Mouse (Mus musculus) hindbrain, postnatal 0 days (tissue): Measurements from ENCODE around the gene Zmynd10. TPM values are rescaled to one million over a fixed set of nuclear protein-coding genes. Genes with fewer than 3 reads are reported as not detected.

Experiments
- ATAC-seq: fragments of 200-750 bp; cut with Nextera tagmentation; 2 replicates; pipeline ENCODE4 v1.8.0; 2017; ENCODE audit warnings: mild to moderate bottlenecking, moderate TSS enrichment, moderate library complexity
- DNase-seq: peaks from one replicate; pipeline ENCODE4 v3.0.0-alpha.2; 2015; ENCODE audit warnings: low spot score
- H3K27ac ChIP-seq: fragments of 300-500 bp; sonication (generic); 2 replicates; pipeline ENCODE4 v1.5.1; 2014; ENCODE audit warnings: mild to moderate bottlenecking
- H3K27me3 ChIP-seq: fragments of 300-500 bp; sonication (generic); 2 replicates; pipeline ENCODE4 v1.6.1; 2014; ENCODE audit warnings: low read length, mixed read lengths; ENCODE audit not compliant: insufficient read depth
- H3K36me3 ChIP-seq: fragments of 300-500 bp; sonication (generic); 2 replicates; pipeline ENCODE4 v1.6.1; 2014; ENCODE audit warnings: low read length, mixed read lengths; ENCODE audit not compliant: insufficient read depth
- H3K4me1 ChIP-seq: fragments of 300-500 bp; sonication (generic); 2 replicates; pipeline ENCODE4 v1.6.1; 2014; ENCODE audit warnings: antibody characterized with exemption, low read length, mixed read lengths; ENCODE audit not compliant: insufficient read depth
- H3K4me2 ChIP-seq: fragments of 300-500 bp; sonication (generic); 2 replicates; pipeline ENCODE4 v1.6.1; 2014; ENCODE audit warnings: low read depth, mild to moderate bottlenecking, low read length, moderate library complexity, mixed read lengths
- H3K4me3 ChIP-seq: fragments of 300-500 bp; sonication (generic); 2 replicates; pipeline ENCODE4 v1.5.1; 2014; ENCODE audit warnings: low read length
- H3K9ac ChIP-seq: fragments of 300-500 bp; sonication (generic); replicated peaks from 2 replicates; pipeline ENCODE4 v1.6.1; 2014; ENCODE audit warnings: mild to moderate bottlenecking, low read length, moderate library complexity, mixed read lengths
- H3K9me3 ChIP-seq: fragments of 300-500 bp; sonication (generic); 2 replicates; pipeline ENCODE4 v1.6.1; 2016; ENCODE audit warnings: low read length, mixed read lengths
- CTCF ChIP-seq: IDR thresholded peaks from 2 replicates; pipeline ENCODE4 v1.5.1; 2016; ENCODE audit warnings: antibody characterized with exemption, control low read depth, low read depth
- WGBS: fragments of 180-500 bp; shearing (Covaris S2); extraction: QIAGEN DNeasy Blood & Tissue Kit; methylation state at CpG from one replicate; pipeline ENCODE4 v1.1.7; 2014; 5-methylcytosine and 5-hydroxymethylcytosine counted together
- polyA plus RNA-seq: library from polyadenylated mRNA; unstranded; fragments of >200 nt; fragmentation: Nextera tagmentation; extraction: Ambion mirVana; gene quantifications from 2 replicates; pipeline ENCODE4 v1.2.1, GENCODE M21; 2015
- total RNA-seq: library from RNA; depleted of rRNA; stranded (reverse); fragments of >200 nt; gene quantifications from 2 replicates; pipeline ENCODE4 v1.2.3, GENCODE M21; 2014

Gene Zmynd10
- total and polyA plus RNA-seq, 2 experiments from 2014 or later, result 3.7 to 10.9 TPM

DNA sequence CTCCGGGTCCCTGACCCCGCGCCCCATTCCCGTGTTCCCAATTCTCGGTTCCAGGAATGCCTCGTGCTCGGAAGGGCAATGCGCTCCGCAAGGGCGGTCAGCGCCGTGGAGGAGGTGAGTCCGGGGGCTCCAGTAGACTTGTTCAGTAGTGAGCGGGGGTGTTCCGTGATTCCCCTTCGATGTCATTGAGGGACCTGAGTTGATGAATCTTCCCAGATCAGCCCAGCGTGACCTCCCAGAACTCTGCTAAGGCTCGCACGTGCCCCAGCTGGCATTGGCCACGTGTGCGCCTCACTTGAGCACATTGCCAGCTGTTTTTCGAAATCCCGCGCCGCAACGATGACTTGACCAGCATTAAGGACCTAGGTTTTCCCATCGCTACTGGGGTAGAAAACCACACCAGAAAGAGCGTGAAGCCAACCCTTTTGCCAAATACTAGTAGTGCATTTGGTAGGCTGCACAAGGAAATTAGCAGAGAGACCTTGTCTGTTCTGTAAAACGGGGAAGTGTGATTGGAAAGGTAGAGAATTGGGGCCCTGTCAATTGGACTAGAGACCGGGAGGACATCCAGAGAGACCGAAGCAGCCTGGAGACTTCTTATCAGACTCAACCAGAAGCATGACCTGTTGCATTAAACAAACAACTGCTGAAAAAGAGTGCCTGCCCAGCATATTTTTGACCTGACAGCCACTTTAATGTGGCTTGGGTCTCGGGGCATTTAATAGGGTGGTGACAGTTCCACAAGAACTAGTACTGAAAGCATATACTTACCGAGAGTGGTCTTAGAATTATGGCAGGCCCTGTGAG is 40.9 kb downstream of the Zmynd10 start:
- H3K4me2 ChIP-seq, result peak overlapping the region; percentile 91
- no peak for ATAC-seq
- no peaks in the 10 kb centered on the region for H3K9me3 ChIP-seq
- H3K27ac ChIP-seq, result no peak overlapping the region; the same call in 1 of the 2 replicates
- H3K4me1 ChIP-seq, result peaks cover 9% of the 10 kb centered on the region; the same call in 1 of the 2 replicates
- peaks cover 25% of the 10 kb centered on the region for H3K36me3 ChIP-seq
- H3K9ac ChIP-seq, result peak overlapping the region; percentile 49
- H3K4me3 ChIP-seq, result peak overlapping the region; percentile 64
- 6% methylated on average over 33 of the region's 33 CpGs for WGBS
- no peaks in the 10 kb centered on the region for H3K27me3 ChIP-seq
- TF ChIP-seq CTCF, result no peak
- DNase-seq, result peak; percentile 63

DNA sequence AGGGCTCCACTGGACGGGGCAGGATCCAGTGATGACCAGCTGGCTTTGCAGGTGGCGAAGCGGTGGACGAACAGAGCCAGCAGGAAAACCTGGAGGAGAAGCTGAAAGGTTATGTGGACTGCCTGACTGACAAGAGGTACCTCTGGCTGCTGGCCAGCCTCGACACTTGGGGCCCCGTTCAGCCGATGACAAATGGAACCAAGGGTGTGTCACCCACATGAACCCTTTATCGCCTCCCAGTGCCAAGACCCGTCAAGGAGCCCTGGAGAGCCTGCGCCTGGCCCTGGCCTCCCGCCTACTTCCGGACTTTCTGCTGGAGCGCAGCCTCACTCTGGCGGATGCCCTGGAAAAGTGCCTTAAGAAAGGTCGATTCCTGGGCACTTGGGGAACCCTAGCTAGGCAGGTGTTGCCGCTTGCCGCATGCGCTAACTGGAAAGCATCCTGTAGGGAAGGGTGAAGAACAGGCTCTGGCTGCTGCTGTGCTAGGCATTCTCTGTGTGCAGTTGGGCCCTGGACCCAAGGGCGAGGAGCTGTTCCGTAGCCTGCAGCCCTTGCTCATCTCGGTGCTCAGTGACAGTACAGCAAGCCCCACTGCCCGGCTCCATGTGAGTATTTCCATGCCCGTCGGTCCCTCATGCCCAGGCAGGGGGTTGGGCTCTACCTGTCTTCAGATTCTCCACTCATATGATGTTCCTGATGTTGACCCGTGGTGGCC is 43.1 kb downstream of the Zmynd10 start:
- no peak overlapping the region for H3K4me2 ChIP-seq

DNA sequence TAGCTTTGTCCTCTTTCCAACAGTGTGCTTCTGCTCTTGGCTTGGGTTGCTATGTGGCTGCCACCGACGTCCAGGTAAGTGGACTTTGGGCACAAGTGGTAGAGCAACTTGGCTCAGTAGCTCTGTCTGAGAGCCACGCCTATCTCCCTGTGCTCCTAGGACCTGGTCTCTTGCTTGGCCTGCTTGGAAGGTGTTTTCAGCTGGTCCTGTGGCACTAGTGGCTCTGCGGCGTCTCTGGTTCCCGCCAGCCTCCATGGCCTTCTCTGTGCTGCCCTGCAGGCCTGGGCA is 43.6 kb downstream of the Zmynd10 start:
- Histone ChIP-seq H3K9ac (no peak overlapping the region), H3K4me1 (peaks cover 9% of the 10 kb centered on the region; the same call in 1 of the 2 replicates), H3K9me3 (no peaks in the 10 kb centered on the region), H3K4me3 (no peak overlapping the region), H3K27ac (no peak overlapping the region), H3K27me3 (no peaks in the 10 kb centered on the region), H3K4me2 (no peak overlapping the region), H3K36me3 (peaks cover 26% of the 10 kb centered on the region)
- TF ChIP-seq CTCF, result no peak
- ATAC-seq (no peak), DNase-seq (no peak)
- WGBS, result 98% methylated on average over 6 of the region's 6 CpGs

More for the DNA sequence above, 43.1 kb downstream of the Zmynd10 start:
- Histone ChIP-seq H3K9me3 (no peaks in the 10 kb centered on the region), H3K36me3 (peaks cover 26% of the 10 kb centered on the region), H3K4me3 (no peak overlapping the region), H3K27me3 (no peaks in the 10 kb centered on the region), H3K4me1 (peaks cover 9% of the 10 kb centered on the region; the same call in 1 of the 2 replicates), H3K27ac (no peak overlapping the region), H3K9ac (no peak overlapping the region)
- no peak for DNase-seq
- no peak for TF ChIP-seq CTCF
- WGBS, result 88% methylated on average over 25 of the region's 25 CpGs
- ATAC-seq, result no peak

DNA sequence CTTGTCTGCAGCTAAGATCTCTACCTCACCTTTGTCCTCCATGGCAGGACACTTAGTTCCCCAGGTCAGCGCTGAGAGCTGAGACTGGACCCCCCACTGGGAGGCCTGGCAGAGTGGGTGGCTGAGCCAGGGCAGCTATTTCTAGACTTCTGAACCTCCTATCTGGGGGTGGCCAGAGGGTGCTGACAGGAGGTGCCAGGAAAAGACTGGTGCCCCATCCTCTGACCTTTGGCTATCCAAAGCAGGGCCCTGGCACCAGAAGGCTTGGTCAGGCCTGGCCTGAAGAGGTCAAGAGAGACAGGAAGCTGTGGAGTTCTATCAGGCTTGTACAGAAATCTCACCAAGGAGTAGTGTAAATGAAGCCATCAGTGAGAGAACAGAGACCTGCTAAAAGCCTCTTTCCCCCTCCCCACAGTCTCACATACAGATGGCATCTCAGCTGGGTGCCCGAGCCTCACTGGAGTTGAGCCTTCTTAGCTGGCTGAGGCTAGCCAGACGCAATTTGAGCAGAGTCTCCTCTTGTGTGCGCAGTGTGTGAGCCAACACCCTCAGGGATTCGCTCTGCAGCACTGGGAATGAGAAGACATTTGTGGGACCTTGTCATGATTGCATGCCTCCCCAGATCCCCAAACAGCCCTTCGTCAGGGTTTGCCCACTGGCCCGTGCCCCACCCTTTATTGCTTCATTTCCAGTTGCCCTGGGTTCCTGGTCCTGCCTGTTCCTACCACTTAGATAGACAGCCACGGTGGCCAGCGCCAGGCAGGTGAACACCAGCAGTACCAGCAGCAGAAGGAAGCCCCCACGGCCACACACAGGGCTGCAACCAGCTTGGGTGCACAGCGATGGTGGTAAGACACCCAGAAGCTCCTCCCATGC is 46.2 kb downstream of the Zmynd10 start:
- H3K27me3 ChIP-seq, result no peaks in the 10 kb centered on the region
- H3K36me3 ChIP-seq, result peaks cover 26% of the 10 kb centered on the region
- peak; percentile 50 for ATAC-seq
- no peak overlapping the region for H3K4me2 ChIP-seq
- WGBS, result 63% methylated on average over 11 of the region's 11 CpGs
- no peak overlapping the region for H3K27ac ChIP-seq
- peaks cover 2% of the 10 kb centered on the region; the same call in 1 of the 2 replicates for H3K4me1 ChIP-seq
- peak; percentile 68 for DNase-seq
- H3K9me3 ChIP-seq, result no peaks in the 10 kb centered on the region
- no peak for TF ChIP-seq CTCF
- H3K9ac ChIP-seq, result no peak overlapping the region
- H3K4me3 ChIP-seq, result no peak overlapping the region

DNA sequence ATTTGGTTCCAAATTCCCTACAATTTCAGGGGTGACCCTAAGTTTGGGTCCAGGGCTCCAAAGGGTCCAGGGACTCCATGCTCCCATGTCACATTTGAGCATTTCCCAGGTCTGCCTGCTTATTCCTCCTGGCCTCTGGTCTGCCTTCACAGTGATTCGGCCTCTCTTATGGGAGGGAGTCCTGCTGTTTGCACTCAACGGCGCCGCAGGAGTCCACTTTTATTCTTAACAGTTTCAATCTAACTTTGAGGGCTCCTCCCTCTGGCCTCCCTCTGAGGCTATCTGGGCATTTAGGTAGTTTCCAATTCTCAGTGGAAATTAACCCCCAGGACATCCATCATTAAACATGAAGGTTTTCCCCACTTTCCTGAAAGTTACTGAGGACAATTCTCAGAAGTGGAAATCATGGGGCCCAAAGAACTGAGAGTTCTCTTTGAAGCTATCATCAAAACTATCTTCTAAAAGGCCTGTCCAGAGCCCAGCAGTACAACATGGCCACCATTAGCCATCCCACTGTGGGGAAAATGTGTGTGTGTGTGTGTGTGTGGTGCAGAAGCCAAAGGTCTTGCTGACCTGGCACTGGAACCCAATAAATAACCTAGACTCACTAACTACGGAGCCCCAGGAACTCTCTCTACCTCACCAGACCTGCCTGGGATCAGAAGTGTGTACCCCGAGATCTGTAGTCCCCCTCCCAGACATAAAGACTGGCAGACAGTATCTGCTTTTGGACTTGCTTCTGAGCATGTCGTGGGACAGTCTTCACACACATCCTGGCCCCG is 47.4 kb downstream of the Zmynd10 start:
- TF ChIP-seq CTCF, result no peak
- Histone ChIP-seq H3K27ac (no peak overlapping the region), H3K9ac (no peak overlapping the region), H3K4me3 (no peak overlapping the region), H3K9me3 (no peaks in the 10 kb centered on the region), H3K27me3 (no peaks in the 10 kb centered on the region), H3K36me3 (peaks cover 26% of the 10 kb centered on the region), H3K4me1 (no peaks in the 10 kb centered on the region), H3K4me2 (no peak overlapping the region)
- WGBS, result 69% methylated on average over 8 of the region's 8 CpGs
- ATAC-seq (no peak), DNase-seq (no peak)
